Mouse (Mus musculus) brain, embryonic 18.5 days (tissue): ENCODE results near the gene Olfr1416.
"Not testable (repeated sequence)": the region's sequence is repeated elsewhere in the genome, so short reads cannot be mapped to it uniquely, and the experiment has no call there.

Source experiments
- DNase-seq: peaks from one replicate; pipeline ENCODE4 v3.0.0-alpha.2; 2012; ENCODE audit warnings: low read depth, low spot score

Gene Olfr1416

GRCm38 (mm10) chr1:92485013-92485412 is at the start of gene Olfr1416:
Olfr1416 (minus strand) TSS chr1:92485113.
- no peak for DNase-seq

GRCm38 (mm10) chr1:92523764-92524163 is 38.9 kb upstream of the Olfr1416 start:
- no peak for DNase-seq

DNA sequence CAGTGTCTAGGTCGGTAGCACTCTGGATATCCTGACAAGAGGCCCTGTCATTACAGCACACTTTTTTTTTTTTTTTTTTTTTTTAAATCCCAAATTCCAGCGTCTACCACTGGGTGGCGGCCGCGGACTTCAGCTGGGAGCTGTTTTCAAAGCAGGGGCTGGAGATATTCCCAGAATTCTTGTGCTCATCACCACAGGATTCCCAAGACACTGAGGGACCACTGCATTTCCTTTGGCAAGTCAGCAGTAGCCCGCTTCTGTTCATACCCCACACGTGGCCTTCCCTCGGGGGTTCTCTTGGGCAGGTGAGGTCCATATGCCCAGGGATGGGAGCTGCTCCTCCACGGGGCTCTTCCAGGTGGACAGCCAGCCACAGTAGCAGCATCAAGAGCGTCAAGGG is 36.5 kb upstream of the Olfr1416 start:
- peak; percentile 58 for DNase-seq

GRCm38 (mm10) chr1:92519046-92519445 is 34.1 kb upstream of the Olfr1416 start:
- no peak for DNase-seq

DNA sequence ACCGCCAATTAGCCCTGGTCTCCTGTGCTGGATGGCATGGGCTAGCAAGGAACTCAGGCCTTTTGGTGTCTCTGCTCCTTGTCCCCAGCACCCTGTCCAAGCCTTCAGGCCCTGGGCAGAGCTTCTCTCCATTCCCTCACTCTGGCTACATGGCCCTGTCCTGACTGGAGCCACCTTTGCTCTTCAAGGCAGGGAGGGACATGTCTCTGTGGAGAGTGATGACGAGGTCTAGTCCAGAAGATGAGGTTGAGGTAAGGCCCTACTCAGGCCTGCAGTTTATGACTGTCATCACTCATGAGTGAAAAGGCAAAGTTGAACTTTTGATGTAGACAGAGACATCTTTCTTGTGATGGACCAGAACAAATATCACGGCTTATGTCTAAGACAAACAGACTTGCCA is 33.6 kb upstream of the Olfr1416 start, which contains the start of gene Olfr1414:
TSS of gene Olfr1414 (minus strand) at position 101 of the 400 bp plus-strand sequence.
- no peak for DNase-seq

DNA sequence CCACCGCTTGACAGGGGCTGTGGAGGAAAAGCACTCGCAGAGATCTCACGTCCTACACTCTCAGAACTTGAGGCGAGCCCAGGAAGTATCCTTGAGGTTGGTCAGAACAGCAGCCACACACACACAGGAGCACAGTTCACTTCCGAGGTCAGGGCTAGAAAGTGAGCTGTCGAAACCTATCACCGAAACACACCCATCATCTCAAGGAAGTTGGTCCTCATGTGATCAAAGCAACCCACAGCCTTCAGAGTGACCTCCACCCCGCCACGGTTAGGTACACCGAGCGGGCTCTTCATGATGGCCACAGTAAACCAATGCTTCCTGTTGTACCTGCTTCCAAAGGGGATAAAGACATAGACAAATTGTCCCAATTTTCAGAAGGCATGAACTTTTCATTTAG is 30.5 kb upstream of the Olfr1416 start:
- DNase-seq: no peak

DNA sequence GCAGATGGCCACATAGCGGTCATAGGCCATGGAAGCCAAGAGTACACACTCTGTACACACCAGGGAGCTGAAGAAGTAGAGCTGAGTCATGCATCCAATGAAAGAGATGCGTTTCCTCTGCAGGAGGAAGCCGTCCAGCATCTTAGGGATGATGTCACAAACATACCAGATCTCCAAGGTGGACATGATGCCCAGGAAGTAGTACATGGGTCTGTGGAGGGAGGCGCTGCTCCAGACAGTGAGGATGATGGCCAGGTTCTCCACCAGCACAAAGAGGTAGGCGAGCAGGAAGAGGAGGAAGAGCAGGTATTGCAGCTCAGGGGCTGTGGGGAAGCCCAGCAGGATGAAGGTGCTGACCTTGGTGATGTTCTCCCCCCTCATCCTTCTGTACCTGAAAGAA is 26.7 kb upstream of the Olfr1416 start:
- DNase-seq: not testable (repeated sequence)

GRCm38 (mm10) chr1:92496001-92496400 is 11.1 kb upstream of the Olfr1416 start, which contains the start of gene Olfr1415:
Olfr1415 (minus strand) TSS chr1:92496101.
- no peak for DNase-seq

DNA sequence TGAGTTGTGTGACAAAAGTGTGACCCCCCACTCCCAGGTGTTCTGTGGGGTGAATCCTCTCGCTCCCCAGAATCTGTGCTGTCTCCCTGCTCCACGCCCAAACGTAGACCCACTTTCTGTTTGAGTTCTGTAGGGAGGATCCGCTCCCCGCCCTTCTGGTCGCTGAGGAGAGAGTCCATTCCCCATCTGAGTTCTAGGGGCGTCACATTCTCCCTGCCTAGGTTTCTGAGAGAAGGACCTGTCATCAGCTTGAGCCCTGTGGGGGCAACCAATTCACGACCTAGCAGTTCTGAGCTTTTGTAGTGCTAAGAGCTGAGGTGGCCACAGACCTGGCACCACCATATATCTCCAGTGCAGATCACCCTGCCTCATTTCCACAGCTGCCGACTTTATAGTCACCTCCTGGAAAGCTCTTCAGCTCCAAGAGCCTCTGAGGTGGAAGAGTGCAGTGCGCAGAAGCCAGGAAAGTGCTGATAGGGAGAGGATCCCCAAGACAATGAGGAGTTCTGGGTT is 10.8 kb downstream of the Olfr1416 start:
- DNase-seq: no peak

- DNase-seq: peak; percentile 78
Observed at GRCm38 (mm10) chr1:92473165-92474041, 11.5 kb downstream of the Olfr1416 start, which contains the start of gene Ndufa10. Ndufa10 (minus strand) TSS chr1:92473860.

DNA sequence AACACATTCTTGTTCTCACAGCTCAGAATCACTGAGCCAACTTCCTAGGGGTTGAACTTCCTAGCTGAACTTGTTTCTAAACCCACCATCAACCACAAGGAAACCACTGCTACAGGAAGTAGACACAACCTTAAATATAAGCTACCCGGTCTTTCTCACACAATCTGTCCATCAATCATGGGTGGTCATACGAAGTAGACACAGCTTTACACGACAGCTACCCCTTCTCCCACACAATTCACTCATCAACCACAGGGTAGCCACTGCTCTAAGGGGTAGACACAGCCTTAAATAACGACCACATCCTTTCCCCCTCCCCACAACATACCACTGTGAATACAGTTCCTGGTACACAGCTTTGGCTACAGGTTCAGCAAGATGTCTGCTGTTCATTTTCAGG is 16.0 kb downstream of the Olfr1416 start:
- no peak for DNase-seq

- no peak for DNase-seq
Observed at GRCm38 (mm10) chr1:92458416-92458815, 26.5 kb downstream of the Olfr1416 start.

DNA sequence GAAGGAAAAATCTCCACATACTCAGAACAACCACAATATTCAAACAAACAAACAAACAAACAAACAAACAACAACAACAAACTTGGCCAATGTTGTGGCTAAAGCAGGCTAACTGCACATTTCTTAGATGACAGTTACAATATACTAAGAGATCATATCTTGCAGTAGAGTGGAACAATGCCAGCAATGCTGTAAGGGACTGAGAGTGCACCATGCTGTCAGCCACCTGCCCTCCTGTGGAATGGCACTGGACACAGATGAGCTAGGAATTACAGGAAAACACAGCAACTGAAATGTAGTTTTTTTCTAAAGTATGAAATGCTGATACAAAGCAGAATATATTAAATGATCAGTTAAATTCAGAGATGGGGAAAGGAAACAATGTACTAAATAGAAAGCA is 27.2 kb downstream of the Olfr1416 start:
- no peak for DNase-seq

- DNase-seq: no peak
Observed at GRCm38 (mm10) chr1:92453751-92454445, 31.0 kb downstream of the Olfr1416 start.

GRCm38 (mm10) chr1:92448293-92448692 is 36.6 kb downstream of the Olfr1416 start:
- no peak for DNase-seq

- no peak for DNase-seq
Observed at GRCm38 (mm10) chr1:92441453-92442063, 43.4 kb downstream of the Olfr1416 start.

GRCm38 (mm10) chr1:92440066-92440750 is 44.7 kb downstream of the Olfr1416 start:
- DNase-seq: no peak

DNA sequence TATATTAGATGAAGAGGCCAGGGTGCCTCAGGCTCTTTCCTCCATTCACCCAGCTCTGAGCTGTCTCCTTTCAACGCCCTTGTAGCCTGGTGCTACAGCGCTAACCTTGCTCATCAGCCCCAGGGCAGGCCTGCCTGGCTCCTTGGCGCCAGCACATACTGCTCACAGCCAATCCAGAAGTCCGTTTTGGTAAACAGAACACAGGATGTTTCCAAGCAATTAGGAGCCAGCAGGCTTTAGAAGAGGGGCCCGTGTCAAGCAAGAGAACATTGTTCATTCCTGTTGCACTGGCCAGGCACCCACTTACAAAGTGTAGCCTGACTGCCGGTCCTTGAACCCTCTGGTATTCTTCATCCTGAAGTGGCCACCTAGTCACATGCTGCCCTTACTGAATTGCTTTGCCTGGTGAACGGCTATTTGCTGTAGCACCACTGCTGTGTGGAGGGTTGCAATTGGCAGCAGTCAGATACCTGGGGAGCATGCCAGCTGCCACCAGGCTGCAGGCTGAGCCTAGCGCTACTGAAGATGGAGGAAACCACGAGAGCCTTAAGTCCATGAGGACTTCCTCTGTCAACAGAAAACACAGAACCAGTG is 47.1 kb downstream of the Olfr1416 start:
- no peak for DNase-seq

- DNase-seq: no peak
Observed at GRCm38 (mm10) chr1:92436831-92437321, 48.0 kb downstream of the Olfr1416 start.

DNA sequence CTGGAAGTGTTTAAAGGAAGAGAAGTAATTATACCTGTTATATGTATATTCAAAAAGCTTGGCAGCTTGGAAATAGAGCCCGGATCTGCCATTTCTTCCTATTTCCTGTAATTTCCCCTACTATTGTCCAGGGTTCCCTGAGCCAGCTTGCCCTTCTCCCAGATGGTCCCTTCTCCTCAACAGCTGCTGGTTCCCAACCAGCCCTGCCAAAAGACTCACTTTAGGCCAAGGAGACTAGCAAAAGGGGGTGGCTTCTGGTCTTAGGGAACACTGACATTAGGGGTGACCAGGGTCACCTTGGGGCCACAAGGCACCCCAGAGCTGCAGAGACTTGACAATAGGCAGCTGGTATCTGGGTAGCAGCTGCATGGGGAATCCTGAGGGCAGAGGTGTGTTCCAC is 49.9 kb downstream of the Olfr1416 start:
- no peak for DNase-seq

DNA sequence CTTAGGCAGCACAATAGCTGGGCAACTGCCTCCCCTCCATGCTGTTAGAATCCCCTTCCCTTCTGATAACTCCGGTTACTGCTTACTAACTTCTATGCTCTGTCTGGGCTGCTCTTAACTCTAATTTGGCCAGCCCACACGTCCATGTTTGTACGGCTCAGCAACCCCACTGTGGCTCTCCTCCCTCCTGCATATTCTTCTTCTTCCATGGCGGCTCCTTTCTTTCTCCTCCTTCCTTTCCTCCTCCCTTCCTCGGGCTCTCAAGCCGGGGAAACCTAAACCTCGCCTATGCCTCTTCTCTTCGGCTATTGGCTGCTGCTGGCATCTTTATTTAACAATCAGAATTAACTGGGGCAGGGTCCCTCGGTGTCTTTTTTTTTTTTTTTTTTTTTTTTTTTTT is 52.1 kb downstream of the Olfr1416 start:
- no peak for DNase-seq
